10 mouse cellular contexts compared by ENCODE assay signal in the genomic region with DNA sequence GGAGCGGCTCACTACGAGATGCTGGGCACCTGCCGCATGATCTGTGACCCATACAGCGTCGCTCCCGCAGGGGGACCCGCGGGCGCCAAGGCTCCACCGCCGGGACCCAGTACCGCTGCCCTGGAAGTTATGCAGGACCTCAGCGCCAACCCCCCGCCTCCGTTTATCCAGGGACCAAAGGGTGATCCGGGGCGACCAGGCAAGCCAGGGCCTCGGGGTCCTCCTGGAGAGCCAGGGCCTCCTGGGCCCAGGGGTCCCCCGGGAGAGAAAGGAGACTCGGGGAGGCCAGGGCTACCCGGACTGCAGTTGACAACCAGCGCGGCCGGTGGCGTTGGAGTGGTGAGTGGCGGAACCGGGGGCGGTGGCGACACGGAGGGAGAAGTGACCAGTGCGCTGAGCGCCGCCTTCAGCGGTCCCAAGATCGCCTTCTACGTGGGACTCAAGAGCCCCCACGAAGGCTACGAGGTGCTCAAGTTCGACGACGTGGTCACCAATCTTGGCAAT. TPM values are rescaled to one million over a fixed set of nuclear protein-coding genes. Genes with fewer than 3 reads are reported as not detected.
DNase-seq lines count a peak whose midpoint lies in the region; ATAC-seq and TF ChIP-seq lines count a peak whose summit lies in the region.
"Had no signal": no experiment of that assay in that cellular context is flagged by ENCODE, and none has a peak within 500 bp of the region (broad histone marks: within the 10 kb centered on the region; RNA-seq: fewer than 3 reads in every experiment).

No protein-coding gene starts in this region.

- no peaks in the 10 kb centered on the region for H3K36me3 ChIP-seq in intestine, embryonic 15.5 days
- no peaks in the 10 kb centered on the region for H3K36me3 ChIP-seq in neural tube, embryonic 15.5 days

- TF ChIP-seq POLR2A in lung, adult 2 months (IDR thresholded peaks at IDR 0.05; ENCODE audit: borderline replicate concordance, extremely low read depth, low read depth, low read length), result no peak

- peaks cover 70% of the 10 kb centered on the region for H3K27me3 ChIP-seq in intestine, embryonic 15.5 days (replicated peaks)
- H3K27me3 ChIP-seq in neural tube, embryonic 15.5 days (replicated peaks), result peaks cover 97% of the 10 kb centered on the region

- peak; percentile 13 to 37 for DNase-seq in adrenal gland, postnatal 36 days
- DNase-seq in adrenal gland, postnatal 25 days, result no peak
- peak; percentile 4 for DNase-seq in lung, adult 2 months
- no peak for DNase-seq in lung, postnatal 10 days
- no peak for DNase-seq in layer of hippocampus, adult 9-11 months

- H3K9me3 ChIP-seq in intestine, embryonic 15.5 days, result no peaks in the 10 kb centered on the region
- H3K9me3 ChIP-seq in neural tube, embryonic 15.5 days (replicated peaks), result no peaks in the 10 kb centered on the region

- WGBS in lung, adult 2 months, result 2% methylated on average over 41 of the region's 41 CpGs
- under 1% methylated on average over 41 of the region's 41 CpGs for WGBS in intestine, embryonic 15.5 days
- under 1% methylated on average over 40 of the region's 41 CpGs for WGBS in neural tube, embryonic 15.5 days

- H3K4me2 ChIP-seq in intestine, embryonic 15.5 days (replicated peaks), result peak overlapping the region; percentile 61
- H3K4me2 ChIP-seq in neural tube, embryonic 15.5 days, result peak overlapping the region; percentile 65

- TF ChIP-seq CTCF in lung, adult 2 months (IDR thresholded peaks at IDR 0.05; ENCODE audit: insufficient read depth, low read length), result no peak

- H3K4me1 ChIP-seq in lung, adult 2 months (ENCODE audit: control insufficient read depth, insufficient read depth, low read length), result no peaks in the 10 kb centered on the region
- H3K4me1 ChIP-seq in intestine, embryonic 15.5 days (replicated peaks), result peaks cover 14% of the 10 kb centered on the region
- peaks cover 29% of the 10 kb centered on the region for H3K4me1 ChIP-seq in neural tube, embryonic 15.5 days

- ATAC-seq in intestine, embryonic 15.5 days, result no peak
- 0 out of 2 replicates have a peak, but pooled peaks have one; percentile 11 for ATAC-seq in neural tube, embryonic 15.5 days (ENCODE audit: low FRiP score)
- no peak for ATAC-seq in erythroblast, adult 5-6 weeks (replicated peaks; ENCODE audit: low FRiP score, poor library complexity, severe bottlenecking)

- no peak overlapping the region for H3K27ac ChIP-seq in intestine, embryonic 15.5 days
- H3K27ac ChIP-seq in neural tube, embryonic 15.5 days (replicated peaks), result no peak overlapping the region
- H3K27ac ChIP-seq: macrophage had no signal

- no peak overlapping the region for H3K9ac ChIP-seq in intestine, embryonic 15.5 days
- no peak overlapping the region for H3K9ac ChIP-seq in neural tube, embryonic 15.5 days (replicated peaks)

- no peak overlapping the region for H3K4me3 ChIP-seq in lung, adult 2 months (replicated peaks; ENCODE audit: extremely low read depth, low read depth, low read length)
- H3K4me3 ChIP-seq in intestine, embryonic 15.5 days (replicated peaks), result peak overlapping the region; percentile 22
- H3K4me3 ChIP-seq in neural tube, embryonic 15.5 days (replicated peaks), result peak overlapping the region; percentile 36

RNA-seq across cellular contexts. Expression of gene C1ql2, which starts 0.8 kb away (rescaled TPM):
- not detected for total RNA-seq in adrenal gland, postnatal 36 days (2021)
- not detected in 2 replicates for total RNA-seq in adrenal gland, postnatal 25 days (2021)
- 0.10 and 0.12 TPM in 2 replicates for polyA plus RNA-seq in lung, adult 2 months (2012; rRNA removed)
- polyA plus RNA-seq in intestine, embryonic 15.5 days (2015; fragmentation: Nextera tagmentation; extraction: Ambion mirVana), result 0.08 TPM in 1 of 2 replicates, not detected in the other
- polyA plus RNA-seq in neural tube, embryonic 15.5 days (2015; fragmentation: Nextera tagmentation; extraction: Ambion mirVana), result 1.4 and 3.2 TPM in 2 replicates
- not detected in 2 replicates for total RNA-seq in erythroblast, adult 5-6 weeks (2015; ENCODE audit: low replicate concordance)
- total RNA-seq in erythroblast, adult 5-6 weeks (2017; ENCODE audit: low replicate concordance), result not detected in 2 replicates
- total RNA-seq: gastrocnemius, postnatal 4 days had no signal
- polyA plus RNA-seq: macrophage had no signal

Comparison
In these comparisons a context has a peak if more than half of its experiments do, and no peak if none do; other contexts are left out.
1. DNase-seq: peak in adrenal gland, postnatal 36 days (2 of 2) and lung, adult 2 months (single experiment); none in adrenal gland, postnatal 25 days (single experiment), lung, postnatal 10 days (single experiment) and layer of hippocampus, adult 9-11 months (single experiment).